Mouse (Mus musculus) lung, embryonic 15.5 days (tissue): ENCODE measurements around the gene Spats2l. TPM values are rescaled to one million over a fixed set of nuclear protein-coding genes. Genes with fewer than 3 reads are reported as not detected.
A peak's percentile ranks its signal among the peaks of the same experiment; 100 is the strongest.

Experiments used
- ATAC-seq: fragments of 200-750 bp; cut with Nextera tagmentation; 2 replicates; pipeline ENCODE4 v1.8.0; 2017; ENCODE audit warnings: moderate number of reproducible peaks, borderline replicate concordance; ENCODE audit not compliant: low FRiP score, low TSS enrichment; ENCODE audit errors: extremely low read depth
- H3K27ac ChIP-seq: fragments of 300-500 bp; sonication (generic); 2 replicates; pipeline ENCODE4 v1.5.1; 2015; ENCODE audit warnings: moderate library complexity, mild to moderate bottlenecking, inconsistent platforms
- H3K27me3 ChIP-seq: fragments of 300-500 bp; sonication (generic); 2 replicates; pipeline ENCODE4 v1.6.1; 2015; ENCODE audit warnings: inconsistent platforms
- H3K36me3 ChIP-seq: fragments of 300-500 bp; sonication (generic); 2 replicates; pipeline ENCODE4 v1.6.1; 2015; ENCODE audit warnings: inconsistent platforms
- H3K4me1 ChIP-seq: fragments of 300-500 bp; sonication (generic); 2 replicates; pipeline ENCODE4 v1.6.1; 2015; ENCODE audit warnings: inconsistent platforms
- H3K4me2 ChIP-seq: fragments of 300-500 bp; sonication (generic); 2 replicates; pipeline ENCODE4 v1.6.1; 2015; ENCODE audit warnings: inconsistent platforms, mild to moderate bottlenecking, moderate library complexity
- H3K4me3 ChIP-seq: fragments of 300-500 bp; sonication (generic); 2 replicates; pipeline ENCODE4 v1.5.1; 2015; ENCODE audit warnings: mild to moderate bottlenecking, inconsistent platforms
- H3K9ac ChIP-seq: fragments of 300-500 bp; sonication (generic); 2 replicates; pipeline ENCODE4 v1.6.1; 2015; ENCODE audit warnings: inconsistent platforms
- H3K9me3 ChIP-seq: fragments of 300-500 bp; sonication (generic); 2 replicates; pipeline ENCODE4 v1.6.1; 2016; ENCODE audit warnings: inconsistent platforms
- WGBS: fragments of 180-500 bp; shearing (Covaris S2); methylation state at CpG from one replicate; pipeline ENCODE4 v1.1.7; 2015; 5-methylcytosine and 5-hydroxymethylcytosine counted together
- polyA plus RNA-seq: library from polyadenylated mRNA; unstranded; fragments of >200 nt; fragmentation: Nextera tagmentation; extraction: Ambion mirVana; gene quantifications from 2 replicates; pipeline ENCODE4 v1.2.1, GENCODE M21; 2015

Gene Spats2l
- polyA plus RNA-seq, 1 experiment from 2014 or later: 73.7 TPM

GRCm38 (mm10) chr1:57949195-57949594 is 175.2 kb downstream of the Spats2l start:
- Histone ChIP-seq H3K27me3 (no peaks in the 10 kb centered on the region), H3K9ac (no peak overlapping the region), H3K9me3 (no peaks in the 10 kb centered on the region), H3K4me3 (no peak overlapping the region), H3K27ac (no peak overlapping the region), H3K4me1 (peaks cover 18% of the 10 kb centered on the region), H3K4me2 (no peak overlapping the region), H3K36me3 (peaks cover 20% of the 10 kb centered on the region; the same call in 1 of the 2 replicates)
- no peak for ATAC-seq
- 9% methylated on average over 1 of the region's 1 CpGs for WGBS

GRCm38 (mm10) chr1:57949716-57950115 is 175.8 kb downstream of the Spats2l start:
- Histone ChIP-seq H3K4me2 (no peak overlapping the region), H3K27ac (no peak overlapping the region), H3K27me3 (no peaks in the 10 kb centered on the region), H3K9me3 (no peaks in the 10 kb centered on the region), H3K4me3 (no peak overlapping the region), H3K9ac (no peak overlapping the region), H3K36me3 (peaks cover 21% of the 10 kb centered on the region), H3K4me1 (peaks cover 18% of the 10 kb centered on the region)
- 88% methylated on average over 5 of the region's 5 CpGs for WGBS
- no peak for ATAC-seq

- H3K9ac ChIP-seq: no peak overlapping the region
- peaks cover 12% of the 10 kb centered on the region for H3K4me1 ChIP-seq
- no peaks in the 10 kb centered on the region for H3K9me3 ChIP-seq
- H3K4me2 ChIP-seq: no peak overlapping the region
- H3K4me3 ChIP-seq: no peak overlapping the region
- WGBS: 92% methylated on average over 4 of the region's 4 CpGs
- no peak overlapping the region for H3K27ac ChIP-seq
- peaks cover 22% of the 10 kb centered on the region for H3K36me3 ChIP-seq
- ATAC-seq: no peak
- H3K27me3 ChIP-seq: no peaks in the 10 kb centered on the region
These were observed 178.5 kb downstream of the Spats2l start for GRCm38 (mm10) chr1:57952509-57952908.

- Histone ChIP-seq H3K9me3 (no peaks in the 10 kb centered on the region), H3K4me2 (no peak overlapping the region), H3K9ac (no peak overlapping the region), H3K36me3 (peaks cover 26% of the 10 kb centered on the region), H3K4me3 (no peak overlapping the region), H3K27ac (0 out of 2 replicates have a peak overlapping the region, but pooled peaks have one; percentile 5), H3K4me1 (0 out of 2 replicates have a peak, but pooled peaks cover 3% of the 10 kb centered on the region), H3K27me3 (no peaks in the 10 kb centered on the region)
- WGBS: 82% methylated on average over 16 of the region's 16 CpGs
- ATAC-seq: no peak
These were observed 179.8 kb downstream of the Spats2l start for GRCm38 (mm10) chr1:57953586-57954375.

GRCm38 (mm10) chr1:57954376-57954765 is 180.4 kb downstream of the Spats2l start:
- Histone ChIP-seq H3K27ac (no peak overlapping the region), H3K36me3 (peaks cover 32% of the 10 kb centered on the region), H3K27me3 (no peaks in the 10 kb centered on the region), H3K4me2 (no peak overlapping the region), H3K4me1 (no peaks in the 10 kb centered on the region), H3K9ac (no peak overlapping the region), H3K4me3 (no peak overlapping the region), H3K9me3 (no peaks in the 10 kb centered on the region)
- no peak for ATAC-seq
- 65% methylated on average over 5 of the region's 5 CpGs for WGBS

GRCm38 (mm10) chr1:57955774-57956173 is 181.8 kb downstream of the Spats2l start:
- Histone ChIP-seq H3K4me1 (no peaks in the 10 kb centered on the region), H3K4me2 (no peak overlapping the region), H3K27ac (no peak overlapping the region), H3K36me3 (peaks cover 34% of the 10 kb centered on the region), H3K27me3 (no peaks in the 10 kb centered on the region), H3K4me3 (no peak overlapping the region), H3K9ac (no peak overlapping the region), H3K9me3 (no peaks in the 10 kb centered on the region)
- 88% methylated on average over 1 of the region's 1 CpGs for WGBS
- no peak for ATAC-seq

GRCm38 (mm10) chr1:57969327-57970271 is 195.6 kb downstream of the Spats2l start:
- Histone ChIP-seq H3K27ac (peak overlapping the region; percentile 75), H3K9me3 (no peaks in the 10 kb centered on the region), H3K4me1 (peaks cover 12% of the 10 kb centered on the region), H3K4me3 (peak overlapping the region; percentile 92), H3K27me3 (no peaks in the 10 kb centered on the region), H3K36me3 (peaks cover 11% of the 10 kb centered on the region; the same call in 1 of the 2 replicates), H3K4me2 (peak overlapping the region; percentile 90), H3K9ac (peak overlapping the region; percentile 98)
- ATAC-seq: peak; percentile 98
- WGBS: under 1% methylated on average over 65 of the region's 65 CpGs

- H3K9me3 ChIP-seq: no peaks in the 10 kb centered on the region
- no peak overlapping the region for H3K27ac ChIP-seq
- H3K4me1 ChIP-seq: peaks cover 12% of the 10 kb centered on the region
- H3K9ac ChIP-seq: no peak overlapping the region
- no peak overlapping the region for H3K4me3 ChIP-seq
- no peaks in the 10 kb centered on the region for H3K36me3 ChIP-seq
- no peak for ATAC-seq
- WGBS: 71% methylated on average over 2 of the region's 2 CpGs
- H3K4me2 ChIP-seq: no peak overlapping the region
- H3K27me3 ChIP-seq: no peaks in the 10 kb centered on the region
These were observed 197.6 kb downstream of the Spats2l start for GRCm38 (mm10) chr1:57971588-57971987.

- Histone ChIP-seq H3K27me3 (no peaks in the 10 kb centered on the region), H3K36me3 (no peaks in the 10 kb centered on the region), H3K4me1 (no peaks in the 10 kb centered on the region), H3K9ac (no peak overlapping the region), H3K9me3 (no peaks in the 10 kb centered on the region), H3K4me3 (no peak overlapping the region), H3K27ac (no peak overlapping the region), H3K4me2 (no peak overlapping the region)
- WGBS: 84% methylated on average over 3 of the region's 3 CpGs
- no peak for ATAC-seq
These were observed 202.9 kb downstream of the Spats2l start for GRCm38 (mm10) chr1:57976860-57977259.

- 54% methylated on average over 6 of the region's 6 CpGs for WGBS
- peak; percentile 73; the same call in 1 of the 2 replicates for ATAC-seq
- H3K27me3 ChIP-seq: no peaks in the 10 kb centered on the region
- H3K4me2 ChIP-seq: no peak overlapping the region
- H3K9ac ChIP-seq: no peak overlapping the region
- H3K36me3 ChIP-seq: no peaks in the 10 kb centered on the region
- H3K4me1 ChIP-seq: peaks cover 5% of the 10 kb centered on the region; the same call in 1 of the 2 replicates
- peak overlapping the region; percentile 64 for H3K27ac ChIP-seq
- H3K4me3 ChIP-seq: no peak overlapping the region
- no peaks in the 10 kb centered on the region for H3K9me3 ChIP-seq
These were observed 215.2 kb downstream of the Spats2l start for GRCm38 (mm10) chr1:57989052-57989600.

- WGBS: 70% methylated on average over 2 of the region's 2 CpGs
- H3K4me2 ChIP-seq: no peak overlapping the region
- H3K9ac ChIP-seq: no peak overlapping the region
- H3K27ac ChIP-seq: no peak overlapping the region
- no peaks in the 10 kb centered on the region for H3K9me3 ChIP-seq
- H3K4me3 ChIP-seq: no peak overlapping the region
- H3K36me3 ChIP-seq: no peaks in the 10 kb centered on the region
- ATAC-seq: no peak
- peaks cover 5% of the 10 kb centered on the region; the same call in 1 of the 2 replicates for H3K4me1 ChIP-seq
- no peaks in the 10 kb centered on the region for H3K27me3 ChIP-seq
These were observed 217.3 kb downstream of the Spats2l start for GRCm38 (mm10) chr1:57991277-57991676.
